Mouse (Mus musculus) neural tube, embryonic 15.5 days (tissue): ENCODE results near the gene Abl1. TPM values are rescaled to one million over a fixed set of nuclear protein-coding genes. Genes with fewer than 3 reads are reported as not detected.

Source experiments
- ATAC-seq: fragments of 200-750 bp; cut with Nextera tagmentation; 2 replicates; pipeline ENCODE4 v1.8.0; 2017; ENCODE audit warnings: mild to moderate bottlenecking, moderate TSS enrichment, moderate library complexity; ENCODE audit not compliant: low FRiP score
- H3K27ac ChIP-seq: fragments of 300-500 bp; sonication (generic); replicated peaks from 2 replicates; pipeline ENCODE4 v1.5.1; 2015; ENCODE audit warnings: mild to moderate bottlenecking, inconsistent platforms
- H3K27me3 ChIP-seq: fragments of 300-500 bp; sonication (generic); replicated peaks from 2 replicates; pipeline ENCODE4 v1.6.1; 2015; ENCODE audit warnings: inconsistent platforms
- H3K36me3 ChIP-seq: fragments of 300-500 bp; sonication (generic); 2 replicates; pipeline ENCODE4 v1.6.1; 2015; ENCODE audit warnings: inconsistent platforms
- H3K4me1 ChIP-seq: fragments of 300-500 bp; sonication (generic); 2 replicates; pipeline ENCODE4 v1.6.1; 2015; ENCODE audit warnings: inconsistent platforms
- H3K4me2 ChIP-seq: fragments of 300-500 bp; sonication (generic); 2 replicates; pipeline ENCODE4 v1.6.1; 2015; ENCODE audit warnings: inconsistent platforms, mild to moderate bottlenecking, moderate library complexity
- H3K4me3 ChIP-seq: fragments of 300-500 bp; sonication (generic); replicated peaks from 2 replicates; pipeline ENCODE4 v1.5.1; 2015; ENCODE audit warnings: mild to moderate bottlenecking, inconsistent platforms
- H3K9ac ChIP-seq: fragments of 300-500 bp; sonication (generic); replicated peaks from 2 replicates; pipeline ENCODE4 v1.6.1; 2015; ENCODE audit warnings: mild to moderate bottlenecking, inconsistent platforms
- H3K9me3 ChIP-seq: fragments of 300-500 bp; sonication (generic); replicated peaks from 2 replicates; pipeline ENCODE4 v1.6.1; 2016; ENCODE audit warnings: inconsistent platforms
- WGBS: fragments of 180-500 bp; shearing (Covaris S2); methylation state at CpG from one replicate; pipeline ENCODE4 v1.1.7; 2015; ENCODE audit warnings: mixed read lengths; 5-methylcytosine and 5-hydroxymethylcytosine counted together
- polyA plus RNA-seq: library from polyadenylated mRNA; unstranded; fragments of >200 nt; fragmentation: Nextera tagmentation; extraction: Ambion mirVana; gene quantifications from 2 replicates; pipeline ENCODE4 v1.2.1, GENCODE M21; 2015

The Abl1 gene
- polyA plus RNA-seq, 1 experiment from 2014 or later, result 13.3 TPM

DNA sequence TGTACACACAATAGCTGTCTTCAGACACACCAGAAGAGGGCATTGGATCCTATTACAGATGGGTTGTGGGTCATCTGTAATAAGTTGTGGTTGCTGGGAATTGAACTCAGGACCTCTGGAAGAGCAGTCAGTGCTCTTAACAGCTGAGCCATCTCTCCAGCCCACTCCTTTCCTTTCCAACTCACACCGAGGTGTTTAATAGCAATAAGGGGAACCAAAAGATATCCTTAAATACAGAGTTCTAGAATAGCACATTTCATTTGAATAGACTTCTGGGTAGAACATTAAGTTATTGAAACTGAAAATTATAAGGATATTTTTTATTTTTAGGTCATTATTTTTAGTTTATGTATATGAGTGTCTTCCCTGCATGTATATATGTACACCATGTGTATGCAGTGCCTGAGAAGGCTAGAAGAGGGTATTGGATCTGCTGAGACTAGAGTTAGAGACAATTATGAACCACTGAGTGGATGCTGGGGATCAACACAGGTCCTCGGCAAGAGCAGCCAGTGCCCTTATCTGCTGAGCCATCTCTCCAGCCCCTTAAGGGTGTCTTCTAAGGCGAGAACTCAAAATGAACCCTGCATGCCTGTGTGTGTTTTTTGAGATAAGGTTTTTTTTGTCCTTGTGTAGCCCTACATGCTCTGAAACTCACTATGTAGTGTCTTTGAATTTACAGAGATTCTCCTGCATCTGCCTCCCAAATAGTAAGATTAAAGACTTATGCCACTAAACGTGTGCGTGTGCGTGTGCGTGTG lies 36.7 kb downstream of the Abl1 start:
- Histone ChIP-seq H3K4me3 (no peak overlapping the region), H3K27me3 (no peaks in the 10 kb centered on the region), H3K4me1 (0 out of 2 replicates have a peak, but pooled peaks cover 11% of the 10 kb centered on the region), H3K27ac (no peak overlapping the region), H3K9ac (no peak overlapping the region), H3K36me3 (no peaks in the 10 kb centered on the region), H3K9me3 (no peaks in the 10 kb centered on the region), H3K4me2 (no peak overlapping the region)
- WGBS, result 91% methylated on average over 7 of the region's 7 CpGs
- ATAC-seq, result no peak

DNA sequence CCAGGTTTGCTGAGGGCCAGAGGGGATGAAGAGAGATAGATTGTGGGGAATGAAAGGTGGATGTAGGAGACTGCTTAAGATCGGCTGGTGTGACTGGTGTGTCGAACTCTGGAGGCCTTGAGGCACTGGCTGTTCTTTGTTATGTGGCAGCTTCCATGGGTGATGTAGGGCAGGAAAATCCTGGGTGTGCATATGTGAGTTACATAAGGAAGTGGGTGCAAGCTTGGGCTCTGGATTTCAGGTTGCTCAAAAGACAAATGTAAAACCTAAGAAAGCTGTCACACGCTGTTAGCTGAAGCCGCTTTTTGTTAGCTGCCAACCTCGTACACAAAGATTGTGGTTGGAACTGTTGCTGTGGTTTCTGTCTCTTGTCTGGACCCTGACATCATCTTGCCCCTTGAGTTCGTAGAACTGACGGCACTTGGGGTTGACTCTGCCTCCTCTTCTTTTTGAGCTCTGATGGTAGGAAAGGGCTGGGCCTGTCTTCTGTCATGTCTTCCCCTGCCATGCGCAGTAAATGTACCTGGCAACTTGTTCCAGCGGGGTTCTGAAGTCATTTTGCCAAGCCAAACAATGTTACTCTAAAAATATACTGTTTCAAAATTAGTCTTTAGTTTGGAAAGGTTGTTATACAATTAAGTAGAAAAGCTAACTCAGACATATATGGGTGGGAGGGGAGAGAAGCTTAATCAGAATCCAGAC lies 39.6 kb downstream of the Abl1 start:
- no peaks in the 10 kb centered on the region for H3K36me3 ChIP-seq
- no peaks in the 10 kb centered on the region for H3K9me3 ChIP-seq
- H3K27ac ChIP-seq, result no peak overlapping the region
- 0 out of 2 replicates have a peak, but pooled peaks cover 11% of the 10 kb centered on the region for H3K4me1 ChIP-seq
- H3K27me3 ChIP-seq, result no peaks in the 10 kb centered on the region
- no peak overlapping the region for H3K9ac ChIP-seq
- no peak overlapping the region for H3K4me3 ChIP-seq
- ATAC-seq, result no peak
- no peak overlapping the region for H3K4me2 ChIP-seq
- WGBS, result 90% methylated on average over 9 of the region's 9 CpGs

- ATAC-seq, result no peak
- Histone ChIP-seq H3K27ac (no peak overlapping the region), H3K36me3 (no peaks in the 10 kb centered on the region), H3K4me2 (no peak overlapping the region), H3K4me3 (no peak overlapping the region), H3K9ac (no peak overlapping the region), H3K27me3 (no peaks in the 10 kb centered on the region), H3K4me1 (0 out of 2 replicates have a peak, but pooled peaks cover 11% of the 10 kb centered on the region), H3K9me3 (no peaks in the 10 kb centered on the region)
- WGBS, result 90% methylated on average over 5 of the region's 5 CpGs
Measured at GRCm38 (mm10) chr2:31730640-31731039, 42.5 kb downstream of the Abl1 start.

- Histone ChIP-seq H3K9ac (no peak overlapping the region), H3K4me2 (no peak overlapping the region), H3K27me3 (no peaks in the 10 kb centered on the region), H3K36me3 (no peaks in the 10 kb centered on the region), H3K9me3 (no peaks in the 10 kb centered on the region), H3K4me3 (no peak overlapping the region), H3K27ac (no peak overlapping the region), H3K4me1 (0 out of 2 replicates have a peak, but pooled peaks cover 4% of the 10 kb centered on the region)
- no peak for ATAC-seq
- WGBS, result 77% methylated on average over 3 of the region's 3 CpGs
Measured at GRCm38 (mm10) chr2:31732497-31732896, 44.3 kb downstream of the Abl1 start.

- H3K36me3 ChIP-seq, result no peaks in the 10 kb centered on the region
- H3K27ac ChIP-seq, result no peak overlapping the region
- no peak overlapping the region for H3K9ac ChIP-seq
- 0 out of 2 replicates have a peak, but pooled peaks cover 4% of the 10 kb centered on the region for H3K4me1 ChIP-seq
- no peak overlapping the region for H3K4me2 ChIP-seq
- 57% methylated on average over 5 of the region's 5 CpGs for WGBS
- no peak for ATAC-seq
- H3K4me3 ChIP-seq, result no peak overlapping the region
- H3K9me3 ChIP-seq, result no peaks in the 10 kb centered on the region
- no peaks in the 10 kb centered on the region for H3K27me3 ChIP-seq
Measured at GRCm38 (mm10) chr2:31733558-31733957, 45.4 kb downstream of the Abl1 start.

DNA sequence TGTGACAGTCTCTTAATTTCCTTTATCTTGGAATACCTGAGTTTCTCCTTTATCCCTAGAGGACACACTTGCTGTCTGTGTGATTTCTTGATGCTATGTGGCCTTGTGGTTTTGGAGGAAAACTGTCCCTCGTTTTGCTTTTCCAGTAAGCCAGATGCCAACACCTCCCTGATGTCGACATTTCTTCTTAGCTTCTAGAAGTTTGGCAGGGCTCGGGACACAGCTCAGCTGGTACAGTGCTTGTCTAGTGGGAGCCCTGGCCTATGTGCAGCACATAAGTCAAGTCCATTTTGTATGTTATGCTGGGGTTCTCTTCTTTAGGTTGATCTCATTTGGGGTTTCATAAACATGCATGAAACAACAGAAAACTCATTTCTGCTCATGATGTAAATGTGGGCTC lies 50.9 kb downstream of the Abl1 start:
- Histone ChIP-seq H3K4me3 (no peak overlapping the region), H3K4me1 (0 out of 2 replicates have a peak, but pooled peaks cover 6% of the 10 kb centered on the region), H3K27me3 (no peaks in the 10 kb centered on the region), H3K9me3 (no peaks in the 10 kb centered on the region), H3K4me2 (no peak overlapping the region), H3K27ac (no peak overlapping the region), H3K36me3 (no peaks in the 10 kb centered on the region), H3K9ac (no peak overlapping the region)
- 88% methylated on average over 3 of the region's 3 CpGs for WGBS
- ATAC-seq, result no peak

DNA sequence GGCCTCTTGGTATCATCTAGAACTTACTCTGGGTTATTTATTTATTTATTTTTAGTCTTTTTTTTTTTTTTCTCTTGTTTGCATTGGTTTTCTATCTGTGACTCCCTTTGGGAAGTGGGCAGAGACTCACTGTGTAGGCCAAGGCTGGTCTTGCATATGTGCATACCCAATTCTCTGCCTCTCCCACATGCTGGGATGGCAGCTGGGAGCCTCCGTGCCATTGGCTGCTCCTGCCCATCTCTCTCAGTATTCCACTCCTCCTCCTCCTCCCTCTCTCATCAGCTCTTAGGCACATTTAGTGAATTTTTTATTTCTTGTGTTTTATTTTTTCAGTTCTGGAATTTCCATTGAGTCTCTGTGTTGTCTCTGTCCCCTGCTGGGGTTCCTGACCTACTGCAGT lies 53.6 kb downstream of the Abl1 start:
- H3K4me3 ChIP-seq, result no peak overlapping the region
- H3K4me2 ChIP-seq, result no peak overlapping the region
- H3K27me3 ChIP-seq, result no peaks in the 10 kb centered on the region
- H3K36me3 ChIP-seq, result no peaks in the 10 kb centered on the region
- ATAC-seq, result no peak
- 0 out of 2 replicates have a peak, but pooled peaks cover 6% of the 10 kb centered on the region for H3K4me1 ChIP-seq
- 25% methylated on average over 1 of the region's 1 CpGs for WGBS
- H3K9ac ChIP-seq, result no peak overlapping the region
- H3K27ac ChIP-seq, result no peak overlapping the region
- no peaks in the 10 kb centered on the region for H3K9me3 ChIP-seq

DNA sequence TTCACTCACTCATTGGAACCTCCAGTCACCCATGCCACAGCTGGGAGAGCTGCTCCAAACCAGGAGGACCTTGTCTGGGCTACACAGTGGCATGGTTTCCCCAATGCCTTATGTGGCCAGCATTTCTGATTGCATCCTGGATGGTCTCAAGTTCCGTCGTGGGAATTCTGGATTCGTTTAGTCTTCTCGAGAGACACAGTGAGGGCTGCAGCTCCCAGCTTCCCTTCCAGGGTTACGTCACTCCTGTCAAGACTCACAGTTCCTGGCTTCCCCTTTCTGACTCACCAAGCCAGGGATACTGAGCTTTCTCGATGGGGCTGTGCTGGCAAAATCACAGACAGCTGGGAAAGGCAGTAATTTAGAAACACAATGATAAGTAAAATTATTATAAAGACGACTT lies 54.0 kb downstream of the Abl1 start:
- 0 out of 2 replicates have a peak, but pooled peaks cover 6% of the 10 kb centered on the region for H3K4me1 ChIP-seq

DNA sequence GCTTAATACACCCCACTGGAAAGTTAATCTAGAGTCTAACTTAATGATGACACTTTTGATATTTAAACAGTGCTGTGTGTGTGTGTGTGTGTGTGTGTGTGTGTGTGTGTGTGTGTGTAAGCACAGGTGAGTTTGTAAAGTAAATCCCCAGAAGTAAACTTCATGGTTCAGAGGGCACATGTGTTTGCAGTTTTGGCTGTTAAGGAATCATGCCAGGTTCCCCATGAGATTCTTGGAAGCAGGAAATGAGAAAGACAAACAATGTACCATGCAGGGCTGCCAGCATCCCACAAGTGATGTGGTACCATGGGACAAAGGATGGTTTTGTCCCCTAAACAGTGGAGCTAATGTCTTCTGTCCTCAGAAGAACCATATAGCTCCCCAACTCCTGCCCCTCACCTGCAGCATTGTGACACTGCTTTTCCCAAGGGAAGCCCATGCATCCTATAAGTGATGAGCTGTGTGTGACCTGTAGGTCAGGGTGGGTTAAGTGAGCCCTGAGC lies 57.6 kb downstream of the Abl1 start:
- Histone ChIP-seq H3K27me3 (no peaks in the 10 kb centered on the region), H3K4me3 (no peak overlapping the region), H3K4me1 (peaks cover 12% of the 10 kb centered on the region), H3K9me3 (no peaks in the 10 kb centered on the region), H3K4me2 (no peak overlapping the region), H3K36me3 (no peaks in the 10 kb centered on the region), H3K27ac (no peak overlapping the region), H3K9ac (no peak overlapping the region)
- no peak for ATAC-seq

More for the DNA sequence above, 54.0 kb downstream of the Abl1 start:
- Histone ChIP-seq H3K9ac (no peak overlapping the region), H3K27ac (no peak overlapping the region), H3K4me2 (no peak overlapping the region), H3K4me3 (no peak overlapping the region), H3K27me3 (no peaks in the 10 kb centered on the region), H3K36me3 (no peaks in the 10 kb centered on the region), H3K9me3 (no peaks in the 10 kb centered on the region)
- ATAC-seq, result no peak
- WGBS, result 47% methylated on average over 7 of the region's 7 CpGs

DNA sequence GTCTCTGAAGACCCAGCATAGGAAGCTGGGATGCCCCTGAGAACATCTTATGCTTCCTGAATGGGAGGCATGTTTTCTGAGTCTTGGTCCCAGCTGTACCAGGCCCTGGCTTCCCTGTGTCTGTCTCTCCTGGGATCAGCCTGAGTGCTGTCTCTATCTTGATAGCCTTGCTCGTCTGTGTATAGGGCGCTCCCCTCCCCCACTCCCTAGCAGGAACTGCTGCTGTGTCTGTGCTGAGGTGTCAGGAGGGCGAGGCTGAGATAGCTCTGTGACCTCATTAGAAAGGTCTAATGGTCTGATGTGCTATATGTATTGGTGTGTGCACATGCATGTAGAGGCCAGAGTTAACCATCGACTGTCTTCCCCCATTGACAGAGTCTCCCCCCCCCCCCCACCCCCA lies 58.7 kb downstream of the Abl1 start:
- H3K9ac ChIP-seq, result no peak overlapping the region
- H3K27ac ChIP-seq, result no peak overlapping the region
- no peak overlapping the region for H3K4me2 ChIP-seq
- H3K4me1 ChIP-seq, result peaks cover 10% of the 10 kb centered on the region
- H3K36me3 ChIP-seq, result no peaks in the 10 kb centered on the region
- H3K9me3 ChIP-seq, result no peaks in the 10 kb centered on the region
- no peak overlapping the region for H3K4me3 ChIP-seq
- no peaks in the 10 kb centered on the region for H3K27me3 ChIP-seq
- WGBS, result 54% methylated on average over 4 of the region's 4 CpGs
- no peak for ATAC-seq

- H3K4me3 ChIP-seq, result no peak overlapping the region
- H3K27me3 ChIP-seq, result no peaks in the 10 kb centered on the region
- H3K4me2 ChIP-seq, result peak overlapping the region; percentile 30
- H3K9ac ChIP-seq, result no peak overlapping the region
- peaks cover 6% of the 10 kb centered on the region for H3K4me1 ChIP-seq
- 22% methylated on average over 10 of the region's 10 CpGs for WGBS
- no peaks in the 10 kb centered on the region for H3K9me3 ChIP-seq
- peak overlapping the region; percentile 56 for H3K27ac ChIP-seq
- no peak for ATAC-seq
- no peaks in the 10 kb centered on the region for H3K36me3 ChIP-seq
Measured at GRCm38 (mm10) chr2:31749046-31749709, 61.0 kb downstream of the Abl1 start.
